Mouse (Mus musculus) left cerebral cortex, adult 18-20 months (tissue): ENCODE data around the gene Aprt. TPM values are rescaled to one million over a fixed set of nuclear protein-coding genes. Genes with fewer than 3 reads are reported as not detected.

Experiments used
- DNase-seq, 2 experiments: peaks; one replicate each; pipeline ENCODE4 v3.0.0; 2021 to 2022; ENCODE audit warnings: low spot score in 2 of 2, mixed read lengths in 1 of 2
- total RNA-seq, 2 experiments: library from RNA; stranded (reverse); gene quantifications; 2 replicates each; pipeline ENCODE4 v1.2.3; 2021

Aprt gene
- total RNA-seq, 2 experiments from 2014 or later = 48.4 to 52.0 TPM

DNA sequence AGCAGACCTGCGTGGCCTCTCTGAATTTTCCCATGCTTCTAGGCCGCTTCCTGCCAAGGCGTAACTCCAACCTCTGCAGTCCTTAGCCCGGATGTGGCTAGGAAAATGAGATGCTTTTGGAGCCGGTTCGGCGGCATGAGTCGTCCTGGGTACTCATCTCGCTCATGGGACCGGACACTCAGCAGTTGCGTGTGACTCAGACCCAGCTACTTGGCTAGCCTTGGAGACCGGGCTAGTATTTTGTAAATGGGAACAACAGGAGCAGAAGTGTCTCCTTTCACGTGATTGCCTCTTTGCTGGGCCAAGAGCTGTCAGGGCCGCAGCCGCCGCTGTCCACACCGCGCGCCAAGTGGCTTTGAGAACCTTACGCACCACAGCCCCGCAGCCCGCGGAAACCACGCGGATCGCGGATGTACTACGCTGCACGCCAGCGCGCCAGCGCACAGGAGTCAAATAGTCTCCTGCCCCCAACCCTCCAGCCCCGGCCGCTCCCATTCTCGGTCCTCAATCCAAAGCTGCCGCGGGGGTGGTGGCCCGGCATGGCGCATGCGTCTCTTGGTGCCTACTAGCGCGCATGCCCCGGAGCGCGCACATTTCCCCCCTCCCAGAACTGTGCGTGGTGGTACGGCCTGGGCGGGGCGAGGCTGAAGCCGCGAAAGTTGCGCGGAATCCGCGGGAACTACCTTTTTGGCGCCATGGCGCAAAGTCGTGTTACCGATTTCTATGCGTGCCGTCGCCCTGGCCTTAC lies 9.2 kb downstream of the Aprt start, which contains the start of gene Cdt1:
Gene Cdt1 (plus strand): TSS at position 655 of the 748 bp plus-strand sequence.
- DNase-seq = peak; percentile 94 to 96

DNA sequence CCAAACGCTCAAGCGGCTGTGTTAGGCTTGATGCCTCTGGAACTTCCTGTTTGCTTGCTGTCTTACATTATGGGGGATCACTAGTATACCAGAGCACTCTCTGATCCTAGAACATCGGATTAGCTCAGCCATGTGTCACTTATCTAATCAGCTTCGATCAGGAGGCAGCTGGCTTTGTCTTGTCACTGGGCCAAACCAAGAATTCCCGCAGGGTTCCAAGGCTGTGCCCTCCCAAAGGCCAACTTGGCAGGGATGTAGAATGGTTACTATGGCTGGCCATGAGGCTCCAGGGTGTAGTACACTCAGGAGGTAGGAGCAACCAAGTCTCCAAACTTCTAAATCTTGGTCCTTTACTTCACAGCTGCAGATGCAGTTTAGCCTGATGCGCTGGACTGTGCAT lies 9.9 kb downstream of the Aprt start:
- DNase-seq = no peak

DNA sequence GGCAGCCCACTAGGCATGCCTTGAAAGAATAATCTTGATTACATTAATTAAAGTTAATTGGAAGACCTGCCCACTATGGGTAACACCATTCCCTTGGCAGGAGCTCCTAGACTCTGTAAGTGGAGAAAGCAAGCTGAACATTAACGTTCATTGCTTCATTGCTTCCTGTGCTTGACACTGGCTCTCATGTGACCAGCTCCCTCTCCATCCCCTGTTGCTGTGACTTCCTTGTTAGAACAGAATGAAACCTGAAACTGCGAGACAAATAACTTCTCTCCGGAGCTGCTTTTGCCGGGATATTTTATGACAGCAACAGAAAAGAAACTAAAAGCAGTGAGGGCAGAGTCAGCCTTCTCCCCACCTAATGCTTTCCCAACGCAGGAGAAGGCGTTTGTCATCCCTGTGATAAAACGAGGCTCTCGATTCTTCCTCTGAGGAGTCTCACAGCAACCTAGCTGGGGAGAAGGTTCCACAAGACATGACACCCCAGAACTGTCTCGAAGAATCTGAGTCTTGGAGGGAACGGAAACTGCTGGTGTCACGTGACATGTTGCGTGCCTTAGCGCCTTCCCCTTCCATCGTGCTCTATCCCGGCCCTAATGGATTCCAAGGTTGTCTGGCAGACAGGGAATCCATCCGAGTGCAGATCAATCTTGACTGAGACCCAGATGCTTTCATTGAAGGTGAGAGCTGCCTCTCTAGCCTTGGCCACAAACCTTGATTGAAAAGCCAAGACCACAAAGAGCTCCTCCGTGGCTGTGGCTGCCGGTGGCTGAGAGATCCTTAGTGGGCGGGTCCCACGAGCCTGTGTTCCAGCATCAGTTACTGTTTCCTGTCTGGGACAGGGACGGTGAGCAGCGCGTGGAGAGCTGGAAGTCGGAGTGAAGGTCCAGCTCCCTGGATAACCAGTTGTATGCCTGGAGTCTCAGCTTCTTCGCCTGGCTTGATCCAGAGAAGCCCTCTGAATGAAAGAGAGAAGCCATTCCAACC lies 12.1 kb downstream of the Aprt start:
- no peak for DNase-seq

DNA sequence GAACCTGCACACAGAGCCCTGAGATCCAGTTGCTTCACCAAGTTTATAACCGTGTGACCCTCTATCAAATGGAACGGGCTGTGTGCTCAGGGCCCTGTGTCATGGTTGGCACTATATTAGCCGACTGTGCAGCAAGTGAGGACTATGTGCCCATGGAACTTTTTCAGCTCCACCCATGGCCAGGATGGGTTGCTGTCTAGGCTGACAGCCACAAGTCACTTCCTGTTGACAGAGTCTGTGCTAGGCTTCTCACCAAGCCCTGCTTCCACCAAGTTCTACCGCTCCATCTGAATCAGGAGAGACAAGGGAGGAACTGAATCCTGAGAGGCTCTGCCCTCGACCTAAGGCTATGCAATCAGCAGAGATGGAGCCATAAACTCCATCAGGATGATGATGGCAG lies 15.5 kb downstream of the Aprt start:
- no peak for DNase-seq

DNA sequence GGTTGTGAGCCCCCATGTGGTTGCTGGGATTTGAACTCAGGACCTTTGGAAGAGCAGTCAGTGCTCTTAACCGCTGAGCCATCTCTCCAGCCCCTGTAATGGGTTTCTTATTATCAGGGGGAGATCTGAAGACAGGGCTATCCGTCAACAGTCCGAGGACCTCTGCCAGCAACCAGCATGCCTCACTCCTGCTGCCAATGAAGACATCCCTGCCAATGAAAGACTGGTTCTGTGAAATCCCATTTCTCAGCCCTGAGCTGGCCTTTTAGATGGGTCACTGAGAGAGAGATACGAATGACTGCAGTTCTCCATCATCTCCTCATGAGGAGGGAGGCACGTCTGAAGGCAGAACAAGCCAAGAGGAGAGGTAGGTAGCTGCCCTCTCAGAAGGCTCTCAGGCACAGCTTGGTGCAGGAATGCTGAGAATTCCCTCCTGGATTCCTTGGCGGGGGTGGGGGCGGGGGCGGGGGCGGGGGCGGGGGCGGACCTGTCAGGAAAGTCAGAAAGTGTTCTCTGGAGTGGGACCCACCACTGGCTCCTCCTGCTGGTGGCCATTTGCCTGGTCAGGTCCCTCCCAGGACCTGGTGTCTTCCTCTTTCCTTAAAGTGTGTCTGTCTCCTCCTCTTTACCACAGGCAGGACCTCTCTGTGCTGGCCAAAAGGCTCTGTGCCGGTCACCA lies 17.9 kb downstream of the Aprt start:
- DNase-seq = no peak

DNA sequence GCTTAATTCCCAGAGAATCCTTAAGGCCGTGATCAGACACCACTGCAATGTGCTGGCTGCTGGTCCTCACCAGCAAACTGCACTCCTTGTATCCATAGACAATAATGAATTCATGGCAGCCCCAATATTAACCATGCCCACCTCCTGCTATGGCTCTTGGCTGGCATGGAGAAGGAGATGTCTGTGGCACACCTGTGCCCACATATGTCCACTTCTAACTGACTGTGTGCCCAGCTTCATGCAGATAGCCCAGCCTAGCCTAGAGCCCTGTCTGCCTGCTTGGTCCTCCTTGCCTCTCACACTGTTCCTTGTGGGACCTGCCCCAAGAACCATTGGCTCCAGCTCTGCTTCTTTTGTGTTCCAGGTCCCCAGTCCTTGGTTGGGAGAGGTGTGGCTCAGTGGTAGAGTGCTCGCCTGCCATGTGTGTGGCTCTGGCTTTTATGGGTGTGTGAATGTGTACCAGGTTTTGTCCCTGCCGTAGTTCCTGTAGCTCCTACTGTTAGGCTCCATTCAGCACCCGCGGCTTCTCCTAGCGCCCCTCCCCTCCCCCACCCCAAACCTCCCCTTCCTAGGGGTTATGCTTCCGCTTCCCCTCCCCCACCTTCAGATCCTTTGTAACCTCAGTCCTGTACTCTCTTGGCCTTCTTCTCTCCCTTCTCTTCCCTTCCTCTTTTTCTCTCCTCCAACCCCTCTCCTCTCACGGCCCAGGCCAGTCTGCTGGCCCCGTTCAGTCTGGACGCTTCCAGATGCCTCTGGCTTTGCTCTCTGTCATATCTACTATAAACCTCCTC lies 19.3 kb downstream of the Aprt start:
- no peak for DNase-seq

DNA sequence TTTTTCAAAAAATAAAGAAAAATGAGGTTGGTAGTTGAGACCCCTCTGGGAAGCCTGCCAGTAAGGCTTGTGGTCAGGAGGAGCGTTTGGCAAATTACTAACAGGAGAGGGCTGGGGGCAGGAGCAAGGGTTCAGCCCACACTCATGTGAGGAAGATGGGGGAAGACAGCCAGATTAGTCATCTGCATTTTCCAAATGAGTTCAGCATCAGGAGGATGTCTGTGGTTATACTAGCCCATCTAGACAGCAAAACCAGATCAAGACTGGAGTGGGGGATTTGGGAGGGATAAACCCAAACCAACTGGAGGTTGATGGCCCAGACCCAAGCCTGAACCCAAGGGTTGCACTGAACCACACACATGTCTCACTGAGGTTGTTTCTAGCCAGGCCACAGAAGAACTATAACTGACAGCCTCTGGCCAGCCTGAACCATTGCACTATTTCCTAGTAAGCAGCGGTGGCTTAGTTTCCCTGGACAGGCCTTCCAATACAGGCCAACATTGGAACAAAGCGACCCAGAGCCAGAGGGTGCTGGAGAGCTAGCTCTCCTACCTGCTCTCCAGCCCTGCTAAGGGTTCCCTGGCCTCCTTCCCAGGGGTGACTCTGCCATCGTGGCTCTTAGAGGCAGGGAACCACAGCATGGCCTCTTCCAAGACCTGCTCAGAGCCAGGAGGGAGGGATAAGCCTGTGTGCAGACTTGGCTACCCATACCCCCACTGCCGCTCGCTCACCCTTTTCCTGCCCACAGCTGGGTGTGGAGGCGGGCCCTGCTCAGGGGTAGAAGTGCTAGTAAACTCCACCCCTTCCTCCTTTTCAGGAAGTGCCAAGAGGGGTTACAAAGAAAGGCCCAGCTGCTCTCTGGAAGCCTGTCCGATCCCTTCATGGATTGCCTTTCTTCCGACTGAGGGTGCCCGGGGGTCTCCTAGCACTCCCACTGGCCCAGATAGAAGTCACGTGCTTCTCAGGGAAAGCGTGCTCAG lies 20.4 kb downstream of the Aprt start:
- no peak for DNase-seq

DNA sequence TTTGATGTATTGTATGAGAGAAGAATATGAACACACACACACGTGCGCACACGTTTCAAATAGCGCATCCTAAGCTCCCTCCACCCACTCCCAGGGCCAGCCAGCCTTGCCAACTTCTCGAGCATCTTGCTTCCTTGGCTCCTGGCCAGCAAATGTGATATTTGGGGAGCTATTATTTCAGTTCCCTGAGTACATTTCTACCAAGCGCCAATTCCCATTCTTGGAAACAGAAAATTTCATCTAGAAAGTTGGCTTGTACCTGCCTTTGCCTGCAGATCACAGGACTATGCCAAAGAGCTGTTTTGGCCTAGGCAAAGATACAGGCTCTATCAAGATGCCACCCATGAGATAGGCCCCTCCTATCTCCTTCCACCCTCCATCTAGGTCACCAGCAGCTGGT lies 21.9 kb downstream of the Aprt start:
- DNase-seq = peak; percentile 67 to 72

DNA sequence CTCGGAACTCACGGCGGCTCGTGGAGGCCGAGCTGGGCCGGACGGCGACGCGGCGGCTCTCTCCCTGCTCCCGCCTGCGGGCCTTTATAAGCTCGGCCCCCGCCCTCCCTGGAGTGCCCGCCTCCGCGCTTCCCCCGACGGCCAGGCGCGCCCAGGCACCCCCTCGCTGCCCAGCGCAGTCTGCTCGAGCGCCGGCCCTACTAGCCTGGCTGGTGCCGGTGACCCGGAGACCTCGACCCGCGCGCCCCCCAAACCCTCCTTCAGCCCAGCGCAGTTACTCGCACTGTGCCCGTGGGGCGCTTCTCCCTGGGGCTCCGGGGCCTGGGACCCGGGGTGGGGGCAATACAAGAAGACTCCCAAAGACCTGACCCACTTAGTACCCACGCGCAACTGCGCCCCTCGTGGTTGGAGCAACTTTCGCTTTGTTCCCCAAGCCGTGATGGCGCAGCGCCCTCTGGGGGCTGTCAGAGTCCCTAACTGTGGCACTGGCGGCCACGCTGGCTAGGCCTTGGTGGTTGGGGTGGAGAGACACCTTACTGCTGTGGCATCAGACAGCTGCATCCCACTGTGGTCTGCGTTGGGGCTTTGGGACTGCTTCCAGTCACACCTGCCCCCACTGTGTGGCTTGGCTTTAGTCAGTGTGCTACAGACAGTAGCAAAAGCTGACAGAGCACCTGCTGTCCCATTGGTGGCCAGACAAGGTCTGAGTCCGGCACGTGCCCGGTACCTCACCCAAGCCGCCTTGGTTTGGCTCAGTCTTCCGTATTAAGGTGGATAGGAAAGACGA lies 25.3 kb downstream of the Aprt start, which contains the start of gene Piezo1:
Gene Piezo1 (minus strand): TSS at position 65 of the 787 bp plus-strand sequence.
- DNase-seq = peak; percentile 82 to 83

DNA sequence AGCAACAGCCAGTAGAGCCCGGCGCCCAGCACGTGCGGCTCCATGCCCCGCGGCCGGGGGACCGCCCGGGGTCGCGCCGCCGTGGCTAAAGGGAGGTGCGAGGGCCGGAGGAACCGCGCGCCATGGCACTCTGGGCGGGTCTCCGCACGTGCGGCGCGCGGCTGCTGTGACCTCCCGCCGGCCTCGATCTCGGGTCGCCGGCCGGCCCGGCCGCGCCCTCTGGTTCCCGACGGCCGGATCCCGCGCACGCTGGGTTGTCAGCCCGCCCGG lies 25.8 kb downstream of the Aprt start:
- no peak for DNase-seq

DNA sequence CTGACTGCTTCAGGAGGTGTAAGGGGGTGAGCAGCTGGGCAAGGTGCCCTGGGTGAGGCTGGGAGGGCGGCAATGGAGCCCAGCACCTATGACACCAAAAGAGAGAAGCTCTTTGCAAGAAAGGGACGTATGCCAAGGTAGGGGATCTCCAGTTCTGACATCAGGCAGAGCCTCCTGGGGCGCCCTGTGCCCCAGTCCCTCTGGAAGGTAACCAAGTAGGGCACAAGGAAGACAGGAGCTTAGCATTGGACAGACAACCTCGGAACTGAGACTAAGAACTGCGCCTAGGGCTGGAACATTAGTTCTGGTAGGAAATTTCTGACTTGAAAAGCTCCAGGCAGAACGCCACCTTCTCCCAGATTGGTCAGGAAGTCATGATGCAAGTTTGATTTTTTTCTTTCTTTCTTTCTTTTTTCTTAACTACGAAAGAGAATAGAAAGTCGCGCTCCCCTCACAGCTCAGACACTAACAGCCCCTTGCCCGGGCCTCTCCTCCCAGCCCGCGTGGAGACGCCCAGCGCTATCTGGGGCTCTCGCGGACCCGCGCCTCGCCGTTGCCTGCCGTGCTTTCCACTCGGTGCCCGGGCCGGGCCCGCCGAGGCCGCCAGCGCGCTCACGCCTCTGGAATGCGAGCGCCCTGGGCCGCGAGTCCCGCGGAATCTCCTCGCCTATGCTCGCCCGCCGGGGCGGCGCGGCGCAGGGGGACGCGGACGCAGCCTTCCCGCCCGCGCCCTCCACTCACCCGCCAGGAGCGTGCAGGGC lies 26.3 kb downstream of the Aprt start:
- DNase-seq = no peak

DNA sequence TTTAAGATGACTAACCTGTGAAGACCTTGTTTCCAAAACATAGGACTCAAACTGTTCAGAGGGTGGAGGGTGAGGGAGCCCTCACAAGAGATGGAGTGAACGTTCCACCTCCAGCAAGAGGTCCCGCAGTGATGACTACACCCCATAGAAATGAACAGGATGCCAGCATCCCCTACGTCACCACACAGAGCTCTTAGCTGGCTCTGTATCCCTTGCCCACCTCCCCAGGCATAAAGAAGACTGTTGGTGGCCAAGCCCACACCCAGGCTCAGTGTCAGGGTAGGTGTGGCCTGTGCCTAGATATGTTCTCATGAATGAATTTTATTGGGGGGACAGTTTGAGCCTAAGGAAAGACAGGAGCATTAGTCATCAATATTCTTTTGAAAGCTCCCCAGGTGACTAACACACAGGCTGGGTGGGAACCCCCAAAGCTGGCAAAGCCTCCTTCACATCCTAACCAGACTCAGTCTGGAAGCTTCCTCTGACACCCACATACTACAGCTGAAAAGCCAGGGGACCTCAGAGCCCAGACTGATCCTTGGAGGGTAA lies 27.7 kb downstream of the Aprt start:
- no peak for DNase-seq

DNA sequence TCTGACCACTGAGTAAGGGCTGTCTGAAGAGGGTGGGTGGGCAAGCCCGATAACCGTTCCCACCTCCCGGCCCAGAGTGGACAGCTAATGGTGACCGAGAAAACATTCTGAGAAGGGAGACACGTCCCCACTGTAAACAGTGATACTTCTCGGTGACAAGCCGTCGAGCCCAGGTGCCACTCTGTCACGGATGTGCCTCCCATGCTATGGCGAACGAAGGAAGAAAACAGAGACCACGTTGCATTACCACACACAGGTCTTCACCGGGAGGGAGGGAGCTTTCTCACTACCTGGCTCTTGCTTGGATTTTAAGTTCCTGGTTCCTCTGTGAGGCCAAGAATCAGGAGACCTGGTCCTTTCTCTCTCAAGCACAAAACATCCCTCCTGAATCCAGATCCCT lies 28.4 kb downstream of the Aprt start:
- DNase-seq = no peak

DNA sequence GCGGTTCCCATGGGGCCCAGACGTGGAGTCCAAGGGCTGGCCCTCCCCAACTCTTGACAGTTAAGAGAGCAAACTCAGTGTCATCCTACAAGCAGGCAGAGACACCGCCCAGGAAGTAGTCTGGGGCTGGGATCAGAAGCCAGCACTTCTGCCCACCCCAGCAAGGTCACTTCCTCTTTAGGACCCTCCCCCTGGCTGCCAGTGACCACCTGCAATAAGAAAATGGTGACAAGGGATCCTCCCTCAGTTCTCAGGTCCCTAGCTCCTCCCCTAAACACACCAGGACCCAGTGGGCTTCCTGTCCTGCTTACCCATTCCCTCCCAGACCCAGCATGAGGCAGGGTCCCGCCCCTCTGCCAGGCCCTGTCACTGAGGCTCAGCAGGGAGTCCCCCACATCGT lies 28.9 kb downstream of the Aprt start:
- no peak for DNase-seq

DNA sequence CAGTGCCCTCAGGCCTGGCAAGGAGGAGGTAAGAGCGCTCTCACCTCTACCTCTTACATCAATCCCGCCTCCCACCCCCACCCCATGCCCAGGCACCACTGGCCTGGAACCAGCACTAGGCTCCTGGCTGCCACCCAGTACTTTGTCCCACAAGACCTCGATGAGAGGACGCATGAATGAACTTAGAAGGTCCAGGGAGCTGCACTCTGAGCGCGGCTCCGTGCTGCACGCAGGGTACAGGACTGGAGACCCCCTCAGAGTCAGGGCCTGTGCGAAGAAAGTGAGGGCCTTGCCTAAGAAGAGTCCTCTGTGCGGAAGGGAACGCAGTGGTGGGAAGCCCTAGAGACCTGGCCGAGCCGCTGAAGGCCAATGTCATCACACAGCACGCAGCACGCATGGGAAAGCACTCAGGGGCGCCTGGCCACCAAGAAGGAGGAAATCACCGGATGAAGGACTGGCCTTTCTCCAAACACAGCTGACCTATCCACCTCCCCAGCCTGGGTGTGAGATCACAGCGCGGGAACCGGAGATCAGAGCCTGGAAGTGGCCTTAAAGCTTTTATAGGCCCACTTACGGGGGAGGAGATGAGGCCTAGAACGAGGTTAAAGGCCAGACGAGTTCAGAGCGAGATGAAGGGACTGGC lies 29.8 kb downstream of the Aprt start:
- no peak for DNase-seq

DNA sequence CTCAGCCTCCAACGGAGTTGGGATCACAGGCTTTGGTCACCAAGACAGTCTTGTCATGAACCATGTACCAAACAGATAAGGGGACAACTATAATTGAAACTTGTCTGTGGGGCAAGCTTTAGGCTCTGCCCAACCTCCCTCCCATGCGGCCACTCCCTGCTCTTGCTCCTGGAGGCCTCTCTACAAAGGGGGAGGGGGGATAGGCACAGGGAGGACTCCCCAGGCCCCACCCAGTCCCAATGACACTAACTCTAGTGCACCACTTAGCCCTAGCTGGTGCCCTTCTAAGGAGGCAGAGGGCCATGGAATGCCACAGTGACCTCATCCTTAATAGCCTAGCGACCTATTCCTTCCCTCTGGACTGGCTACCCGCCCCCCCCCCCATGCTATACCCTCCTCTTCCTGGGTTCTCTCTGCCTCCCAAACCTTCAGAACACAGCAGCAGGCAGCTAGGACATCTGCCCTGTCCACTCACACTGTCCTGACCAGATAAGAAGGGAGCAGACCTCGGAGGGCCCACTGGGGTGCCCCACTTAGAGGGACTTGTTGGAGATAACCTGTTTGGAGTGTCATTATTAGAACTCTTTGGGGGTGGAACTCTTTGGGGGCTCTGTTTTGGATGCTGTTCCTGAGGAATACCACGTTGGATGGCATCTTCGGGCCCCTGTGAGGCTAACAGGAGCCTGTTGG lies 30.5 kb downstream of the Aprt start:
- DNase-seq = no peak

DNA sequence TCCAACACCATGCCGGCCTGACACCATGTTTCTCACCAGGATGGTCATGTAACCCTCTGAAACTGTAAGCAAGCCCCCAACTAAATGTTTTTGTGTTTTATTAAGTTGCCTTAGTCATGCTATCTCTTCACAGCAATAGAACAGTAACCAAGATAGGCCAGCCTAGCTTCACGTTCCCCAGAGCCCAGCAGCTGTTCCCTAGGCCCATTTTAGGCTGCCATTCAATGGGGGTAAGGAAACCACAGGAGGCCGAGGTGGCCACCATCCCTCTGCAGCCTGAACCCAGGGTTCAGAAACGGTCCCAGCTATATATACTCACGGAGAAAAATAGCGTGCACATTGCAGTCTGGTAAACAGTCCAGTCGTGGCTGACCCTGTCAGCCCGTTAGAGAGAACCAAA lies 32.6 kb downstream of the Aprt start:
- no peak for DNase-seq
